Mouse (Mus musculus) adrenal gland, adult 8-10 months (tissue): ENCODE results near the gene Cox7b. TPM values are rescaled to one million over a fixed set of nuclear protein-coding genes. Genes with fewer than 3 reads are reported as not detected.
A peak's percentile ranks its signal among the peaks of the same experiment; 100 is the strongest.
"Not testable (repeated sequence)": the region's sequence is repeated elsewhere in the genome, so short reads cannot be mapped to it uniquely, and the experiment has no call there.

Source experiments
- DNase-seq: peaks from one replicate; pipeline ENCODE4 v3.0.0; 2022
- total RNA-seq, 4 experiments: library from RNA; stranded (reverse); gene quantifications; 2 replicates each; pipeline ENCODE4 v1.2.4; 2022

The Cox7b gene
- 100 to 1,000 TPM; 194 to 365 (median 289) TPM for total RNA-seq

DNA sequence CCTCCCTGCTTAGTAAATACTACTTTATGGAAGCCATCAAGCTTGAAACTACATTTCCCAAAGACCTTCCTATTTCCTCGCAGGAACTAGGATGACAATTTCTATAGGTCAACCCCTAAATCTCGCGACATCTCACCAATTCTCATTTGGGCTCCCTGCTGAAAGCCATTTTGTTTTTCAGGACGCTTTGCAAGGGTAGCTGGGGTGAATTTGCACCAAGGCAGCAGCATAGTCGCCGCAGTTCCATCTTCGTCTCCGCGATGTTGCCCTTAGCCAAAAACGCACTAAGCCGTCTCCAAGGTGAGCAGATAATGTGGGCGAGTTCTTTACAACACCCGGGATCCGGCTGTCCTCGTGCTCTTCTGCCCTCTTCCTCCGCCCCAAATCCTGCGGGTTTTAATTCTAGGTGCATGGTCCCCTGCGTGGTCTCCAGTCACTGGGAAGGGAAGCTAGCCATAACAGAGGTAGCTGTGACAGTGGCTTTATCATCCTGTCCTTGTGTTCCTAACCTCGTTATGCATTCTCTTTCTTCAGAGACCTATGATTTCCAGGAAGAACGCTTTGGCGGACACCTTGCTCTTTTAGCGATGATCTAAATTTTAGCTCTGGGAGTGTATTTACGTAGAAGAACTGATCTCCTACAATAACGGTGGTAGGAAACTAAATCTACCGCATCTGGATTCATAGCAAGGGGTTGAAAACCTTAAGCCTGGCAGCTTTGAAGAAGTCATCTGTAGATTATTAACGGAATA is at the start of gene Cox7b:
Gene Cox7b, plus strand, starts transcription at position 130 of the 752 bp plus-strand sequence.
- peak; percentile 48 for DNase-seq

DNA sequence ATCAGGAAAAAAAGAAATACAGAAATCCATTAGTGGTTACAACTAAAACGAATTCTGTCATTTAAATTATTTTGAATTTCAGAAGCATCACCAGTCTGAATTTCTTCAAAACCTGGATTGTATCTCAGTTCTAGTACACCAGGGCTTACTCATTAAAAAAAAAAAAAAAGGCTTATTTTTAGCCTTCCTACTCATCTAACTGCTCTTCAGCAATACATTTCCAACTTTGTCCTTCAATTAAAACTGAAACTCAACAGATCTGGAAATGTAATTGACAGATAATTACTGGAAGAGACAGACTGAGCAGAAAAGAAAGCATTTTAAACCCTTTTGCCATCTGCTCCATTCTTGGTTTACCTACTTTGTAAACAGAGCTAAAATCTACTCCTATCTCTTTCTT is 13.9 kb upstream of the Cox7b start:
- no peak for DNase-seq

DNA sequence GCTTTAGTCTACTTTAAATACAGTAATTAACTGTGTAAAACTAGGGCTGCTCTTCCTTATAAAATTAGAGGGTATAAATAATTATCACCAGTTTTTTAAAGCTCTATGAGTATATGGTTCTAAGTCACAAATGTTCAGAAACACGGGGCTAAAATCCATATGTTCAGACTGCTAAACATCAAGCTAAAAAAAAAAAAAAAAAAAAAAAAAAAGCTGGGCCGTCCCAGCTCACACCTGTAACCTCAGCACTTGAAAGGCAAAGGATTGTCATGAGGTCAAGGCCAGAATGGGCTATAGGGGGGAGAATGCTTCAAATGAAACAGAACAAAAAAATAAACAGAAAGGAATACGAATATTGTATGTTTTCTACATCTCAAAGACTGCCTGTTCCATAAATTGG is 4.7 kb upstream of the Cox7b start:
- no peak for DNase-seq

DNA sequence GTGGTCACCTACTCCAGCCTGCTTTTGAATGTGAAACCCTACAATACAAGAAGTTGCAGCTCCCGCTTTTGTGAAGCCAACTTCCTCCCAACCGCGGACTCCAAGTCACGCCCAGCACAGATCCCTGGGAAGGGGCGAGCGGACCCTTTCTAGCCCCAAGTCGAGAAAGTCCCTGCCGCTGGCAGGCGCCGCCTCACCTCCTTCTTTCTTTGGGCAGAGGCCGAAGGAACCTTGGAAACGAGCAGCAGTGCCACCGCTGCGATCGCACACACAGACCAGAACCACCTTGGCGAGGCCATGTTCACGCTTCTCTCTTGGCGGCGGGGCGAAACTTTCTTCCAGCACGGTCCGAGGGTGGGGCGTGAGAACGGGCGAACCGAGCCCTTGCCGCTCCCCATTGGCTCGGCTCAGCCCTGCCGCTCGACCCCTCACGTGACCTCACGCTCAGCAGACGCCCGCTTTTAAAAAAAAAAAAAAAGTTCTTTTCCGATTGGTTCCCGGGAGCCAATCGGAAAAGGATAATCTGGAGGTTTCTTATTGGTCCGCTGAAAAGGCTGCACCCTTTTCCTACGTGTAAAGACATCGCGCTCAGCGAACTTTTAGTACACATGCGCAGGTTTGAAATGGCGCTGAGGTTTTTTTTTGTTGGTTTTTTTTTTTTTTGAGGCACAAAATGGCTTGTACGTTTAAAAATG is 3.9 kb upstream of the Cox7b start, which contains the start of gene Magt1:
Gene Magt1, minus strand, starts transcription at position 442 of the 695 bp plus-strand sequence.
- peak; percentile 86 for DNase-seq

DNA sequence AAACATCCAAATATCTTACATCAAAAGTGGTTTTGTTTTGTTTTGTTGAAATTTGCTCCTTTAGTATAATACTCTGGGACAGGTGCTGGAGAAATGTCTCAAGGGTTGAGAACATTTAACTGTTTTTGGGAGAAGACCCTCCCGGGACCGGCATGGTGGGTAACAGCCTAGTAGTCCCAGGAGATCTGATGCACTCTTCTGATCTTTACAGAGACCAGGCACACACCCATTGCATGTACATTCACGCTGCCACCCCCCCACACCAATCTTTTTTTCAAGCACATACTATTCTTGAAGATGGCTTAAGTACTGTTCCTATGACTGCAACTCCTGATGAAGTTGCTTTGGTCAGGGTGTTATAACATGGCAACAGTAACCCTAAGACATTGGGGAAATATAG is 2.9 kb upstream of the Cox7b start:
- DNase-seq: no peak

DNA sequence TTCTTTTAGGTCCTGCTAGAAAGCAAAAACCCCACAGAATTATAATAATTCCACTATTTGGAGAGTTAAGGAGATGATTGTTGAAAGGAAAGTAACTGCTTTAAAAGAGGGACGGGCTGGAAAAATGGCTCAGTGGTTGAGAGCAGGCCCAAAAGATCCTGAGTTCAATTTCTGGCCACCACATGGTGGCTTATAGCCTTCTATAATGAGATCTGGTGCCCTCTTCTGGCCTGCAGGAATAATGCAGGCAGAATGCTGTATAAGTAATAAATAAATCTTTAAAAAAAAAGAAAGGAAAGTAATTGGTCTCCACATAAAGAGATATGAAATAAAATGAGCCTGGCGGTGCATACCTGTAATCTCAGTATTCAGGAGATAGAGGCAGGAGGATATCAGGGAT is 2.3 kb upstream of the Cox7b start:
- no peak for DNase-seq

DNA sequence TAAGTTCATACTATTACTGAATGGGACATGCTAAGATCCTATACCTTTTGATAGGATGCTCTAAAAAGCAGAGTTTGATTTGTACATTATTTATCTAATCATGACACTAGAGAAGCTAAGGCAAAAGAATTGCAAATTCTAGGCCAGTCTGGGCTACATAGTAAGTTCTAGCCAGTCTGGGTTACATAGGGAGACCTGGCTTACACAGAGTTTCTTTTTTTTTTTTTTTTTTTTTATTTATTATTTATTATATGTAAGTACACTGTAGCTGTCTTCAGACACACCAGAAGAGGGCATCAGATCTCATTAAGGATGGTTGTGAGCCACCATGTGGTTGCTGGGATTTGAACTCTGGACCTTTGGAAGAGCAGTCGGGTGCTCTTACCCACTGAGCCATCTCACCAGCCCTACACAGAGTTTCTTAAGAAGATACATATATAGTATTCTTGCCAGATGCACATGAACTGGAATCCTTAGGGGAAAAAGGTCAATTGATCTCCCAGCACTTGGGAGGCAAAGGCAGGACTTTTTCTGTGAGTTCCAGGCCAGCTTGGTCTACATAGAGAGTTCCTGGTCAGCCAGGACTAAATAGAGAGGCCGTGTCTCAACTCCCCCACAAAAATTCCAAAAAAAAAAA is 641 bp upstream of the Cox7b start:
- not testable (repeated sequence) for DNase-seq

DNA sequence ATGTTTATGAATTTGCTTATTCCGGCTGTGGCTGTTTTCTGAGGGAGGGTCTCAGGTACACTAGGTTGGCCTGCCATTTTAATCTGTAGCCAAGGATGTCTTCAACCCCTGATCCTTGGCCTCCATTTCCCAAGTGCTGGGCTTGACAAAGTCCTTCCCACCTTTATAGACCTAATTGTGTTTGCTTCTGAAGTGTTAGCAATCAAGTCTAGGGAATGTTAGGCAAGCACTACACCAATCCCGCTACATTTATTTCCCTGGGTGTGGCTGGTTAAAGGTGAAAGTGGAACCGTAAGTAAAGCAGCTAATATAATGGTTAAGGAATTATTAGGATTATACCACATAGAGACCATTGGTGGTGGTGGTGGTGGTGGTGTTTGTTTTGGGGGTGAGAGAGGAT is 1.6 kb downstream of the Cox7b start:
- DNase-seq: no peak

DNA sequence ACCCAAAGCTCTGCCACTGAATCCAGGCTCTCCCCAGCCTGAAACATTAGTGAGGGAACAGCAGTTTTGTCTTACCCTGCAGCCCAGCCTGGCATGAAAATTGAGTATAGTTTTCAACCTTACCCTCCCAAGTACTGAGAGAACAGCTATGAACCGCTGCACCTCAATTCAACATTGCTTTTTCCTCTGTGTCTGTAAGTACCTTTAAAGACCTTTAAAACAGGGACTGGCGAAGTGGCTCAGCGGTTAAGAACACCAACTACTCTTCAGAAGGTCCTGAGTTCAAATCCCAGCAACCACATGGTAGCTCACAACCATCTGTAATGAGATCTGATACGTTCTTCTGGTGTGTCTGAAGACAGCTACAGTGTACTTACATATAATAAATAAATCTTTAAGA is 2.0 kb downstream of the Cox7b start:
- DNase-seq: no peak

DNA sequence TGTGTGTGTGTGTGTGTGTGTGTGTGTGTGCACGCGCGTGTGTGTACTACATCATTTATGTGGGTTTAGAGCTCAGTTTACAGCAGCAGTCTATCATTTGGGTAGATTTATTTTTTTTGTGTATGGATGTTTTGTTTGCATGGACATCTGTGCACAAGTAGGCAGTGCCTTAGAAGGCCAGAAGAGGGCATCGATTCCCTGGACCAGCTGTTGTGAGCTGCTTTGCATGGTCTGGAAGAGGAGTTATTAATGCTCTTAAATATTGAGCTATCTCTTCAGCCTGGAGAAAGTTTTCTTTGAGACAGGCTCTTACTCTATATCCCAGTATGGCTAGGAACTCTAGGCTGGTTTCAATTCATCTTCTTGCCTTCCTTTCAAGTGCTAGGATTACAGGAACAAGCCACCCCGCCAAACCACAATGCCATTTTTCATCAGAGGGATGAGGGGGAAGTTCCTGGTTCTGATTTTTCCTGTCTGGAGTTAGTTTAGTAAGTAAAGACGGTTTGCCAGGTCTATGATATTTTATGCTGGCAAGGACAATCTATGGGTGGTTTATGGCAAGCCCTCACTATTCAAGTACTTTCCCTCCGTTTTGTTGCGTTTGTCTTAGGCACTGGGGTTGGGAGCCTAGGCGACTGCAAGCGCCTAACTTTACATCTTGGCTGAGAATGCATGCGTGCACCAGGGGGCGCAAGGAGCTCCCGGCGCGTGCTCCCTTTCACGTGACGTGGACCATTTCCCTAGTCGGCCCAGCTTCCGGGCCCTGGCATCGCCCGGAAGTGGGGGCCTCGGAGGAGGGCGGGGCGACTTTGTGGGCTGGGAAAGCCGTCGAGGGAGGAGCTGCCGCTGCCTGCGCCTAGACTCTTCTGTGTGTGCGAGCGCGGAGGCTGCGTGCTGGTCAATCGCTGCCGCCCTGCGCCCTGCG is 11.2 kb downstream of the Cox7b start, which contains the start of gene Atp7a:
Gene Atp7a, plus strand, starts transcription at position 859 of the 925 bp plus-strand sequence.
- peak; percentile 87 for DNase-seq

DNA sequence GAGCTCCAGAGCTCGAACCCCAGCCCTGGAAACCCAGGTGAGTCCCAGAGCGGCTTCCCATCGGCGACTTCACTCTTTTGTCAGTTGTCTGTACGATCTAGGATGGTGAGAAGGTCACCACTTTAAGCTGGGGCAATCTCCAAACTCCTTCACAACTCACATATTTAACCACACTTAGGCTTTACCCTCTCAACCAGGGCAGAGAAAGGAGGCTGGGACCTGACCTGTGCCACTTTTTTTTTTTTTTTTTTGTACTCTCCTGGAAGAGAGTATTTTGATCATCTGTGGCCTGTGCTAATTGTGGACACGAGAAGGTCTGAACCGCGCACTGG is 11.8 kb downstream of the Cox7b start:
- no peak for DNase-seq

DNA sequence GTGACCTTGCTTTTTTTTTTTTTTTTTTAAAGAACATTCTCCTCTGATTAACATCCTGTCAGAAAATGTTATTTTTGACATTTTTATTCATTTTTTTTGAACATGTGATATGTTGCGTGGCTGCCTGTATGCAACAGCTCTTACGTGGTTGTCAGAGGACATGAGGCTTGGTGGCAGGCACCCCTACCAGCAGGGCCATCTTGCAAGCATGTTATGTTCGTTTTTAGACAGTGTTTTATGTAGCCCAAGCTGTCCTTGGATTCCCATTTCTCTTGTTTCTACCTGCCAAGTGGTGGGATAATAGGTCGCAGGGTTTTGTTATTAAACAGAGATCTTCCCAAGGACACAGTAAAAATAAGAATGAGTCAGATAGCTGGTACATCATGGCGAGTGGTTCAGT is 14.7 kb downstream of the Cox7b start:
- no peak for DNase-seq

DNA sequence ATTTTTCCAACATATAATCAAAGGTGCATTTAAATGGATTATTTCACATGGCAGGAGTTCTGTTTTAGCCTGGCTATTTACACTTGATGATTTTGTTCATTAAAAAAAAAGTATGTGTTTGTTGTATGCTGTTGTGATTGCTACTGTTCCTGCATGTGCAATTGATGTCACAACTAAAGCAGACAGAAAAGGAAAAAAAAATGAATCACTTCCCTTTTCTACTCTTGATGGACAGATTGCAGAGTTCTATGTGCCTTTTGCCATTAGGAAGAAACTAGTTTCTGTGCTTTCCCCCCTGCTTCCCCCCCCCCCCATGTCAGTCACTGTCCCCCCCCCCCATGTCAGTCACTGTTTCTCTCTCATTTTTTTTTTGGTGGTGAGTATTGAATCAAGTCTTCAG is 15.6 kb downstream of the Cox7b start:
- no peak for DNase-seq

DNA sequence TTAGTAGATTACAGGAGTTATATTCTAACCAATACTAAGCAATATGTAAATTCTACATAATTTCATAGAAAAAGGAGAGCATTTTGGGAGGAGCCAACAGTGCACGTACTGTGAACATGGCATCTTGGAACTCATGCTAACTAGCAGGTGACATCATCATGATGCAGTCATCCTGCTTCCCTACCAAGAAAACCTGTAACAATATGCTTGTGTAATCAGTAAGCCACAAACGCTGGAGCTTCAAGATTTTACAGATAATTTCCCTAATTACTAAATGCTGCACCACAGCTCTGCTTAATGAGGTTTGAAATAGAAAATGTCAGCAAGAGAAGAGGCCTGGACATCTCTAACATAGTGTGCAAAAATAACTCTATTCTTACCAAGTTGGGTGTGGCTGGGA is 20.2 kb downstream of the Cox7b start:
- no peak for DNase-seq

DNA sequence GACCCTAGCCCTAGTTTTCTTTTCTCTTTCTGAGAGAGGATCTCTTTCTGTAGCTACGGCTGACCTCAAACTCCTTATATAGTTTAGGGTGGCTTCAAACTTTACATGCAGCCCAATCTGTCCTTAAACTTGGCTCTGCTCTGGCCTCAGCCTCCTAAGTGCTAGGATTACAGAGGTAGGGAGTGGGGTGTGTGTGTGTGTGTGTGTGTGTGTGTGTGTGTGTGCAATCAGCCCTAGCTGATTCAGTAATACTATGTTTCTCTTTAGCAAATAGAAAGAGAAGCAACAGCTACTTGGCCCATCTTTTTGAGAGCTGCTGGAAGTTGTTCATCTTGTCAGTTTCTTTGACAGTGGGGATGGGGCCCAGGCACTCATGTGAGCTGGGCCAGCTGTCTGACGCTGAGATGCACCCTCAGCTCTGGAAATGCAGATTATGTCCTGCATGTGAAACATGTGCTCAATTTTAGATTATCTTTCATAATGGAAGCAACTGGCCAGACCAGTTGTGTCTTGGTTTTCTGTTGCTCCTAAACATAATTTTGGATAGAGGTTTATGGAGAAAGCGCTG is 21.8 kb downstream of the Cox7b start:
- DNase-seq: no peak

DNA sequence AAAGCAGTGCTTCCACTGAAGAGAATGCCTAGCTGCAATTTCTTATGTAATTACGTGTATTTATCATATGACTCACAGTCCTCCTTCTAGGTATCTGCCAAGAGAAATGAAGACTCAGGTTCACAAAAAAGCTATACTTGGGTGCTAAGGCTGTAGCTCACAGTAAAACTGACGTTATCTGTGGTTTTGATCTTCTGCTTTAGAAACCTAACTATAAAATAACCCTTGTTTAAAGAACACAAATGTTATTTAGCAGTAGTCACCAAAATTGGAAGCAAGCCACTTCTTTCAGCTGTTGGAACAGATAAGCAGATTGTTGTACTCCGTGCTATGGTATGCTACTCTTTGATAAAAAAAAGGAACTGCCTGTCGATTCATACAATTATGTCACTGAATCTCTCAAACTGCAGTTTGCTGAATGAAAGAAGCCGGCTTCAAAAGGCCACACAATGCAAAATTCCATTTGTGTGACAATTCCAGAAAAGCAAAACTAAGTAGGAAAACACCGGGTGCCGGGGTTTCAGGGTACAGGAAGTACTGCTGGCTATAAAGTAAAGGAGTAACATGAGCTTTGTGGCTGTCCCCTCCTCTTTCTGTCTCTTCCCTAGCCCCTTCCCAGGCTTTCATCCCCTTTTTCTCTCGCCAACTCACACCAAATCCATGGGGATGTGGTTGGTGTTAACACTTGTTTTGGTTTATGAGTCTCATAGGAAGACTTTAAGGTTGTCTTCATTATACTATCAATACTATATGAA is 28.5 kb downstream of the Cox7b start:
- no peak for DNase-seq

DNA sequence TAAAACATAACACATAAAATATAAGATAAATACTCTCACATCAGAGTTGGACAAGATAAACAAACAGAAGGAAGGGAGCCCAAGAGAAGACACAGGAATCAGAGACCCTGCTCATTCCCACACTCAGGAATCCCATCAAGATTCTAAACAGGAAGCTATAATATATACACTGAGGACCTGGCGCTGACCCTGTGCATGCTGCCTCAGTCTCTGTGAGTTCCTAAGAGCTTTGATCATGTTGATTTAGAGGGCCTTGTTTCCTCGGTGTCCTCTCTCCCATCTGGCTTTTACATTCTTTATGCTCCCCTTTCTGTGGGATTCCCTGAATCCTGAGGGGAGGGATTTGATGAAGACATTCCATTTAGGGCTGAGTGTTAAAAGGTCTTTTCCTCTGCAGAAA is 30.0 kb downstream of the Cox7b start:
- no peak for DNase-seq

DNA sequence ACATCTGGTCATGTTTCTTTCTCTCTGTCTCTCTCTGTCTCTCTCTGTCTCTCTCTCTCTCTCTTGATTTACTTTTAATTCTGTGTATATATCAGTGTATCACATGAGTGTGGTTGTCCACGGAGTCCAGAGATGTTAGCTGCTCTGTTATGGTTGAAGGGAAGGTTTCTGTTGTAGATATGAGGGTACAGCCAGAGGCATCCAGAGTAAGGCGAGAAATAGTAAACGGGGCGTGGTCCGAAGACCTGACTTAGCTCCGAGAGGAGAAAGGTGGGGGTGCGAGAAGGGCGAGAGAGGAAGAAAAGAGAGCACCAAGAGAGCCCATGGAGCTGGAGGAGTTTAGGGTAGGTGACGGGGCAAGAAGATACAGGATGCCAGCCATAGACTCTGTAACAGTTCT is 30.4 kb downstream of the Cox7b start:
- no peak for DNase-seq

DNA sequence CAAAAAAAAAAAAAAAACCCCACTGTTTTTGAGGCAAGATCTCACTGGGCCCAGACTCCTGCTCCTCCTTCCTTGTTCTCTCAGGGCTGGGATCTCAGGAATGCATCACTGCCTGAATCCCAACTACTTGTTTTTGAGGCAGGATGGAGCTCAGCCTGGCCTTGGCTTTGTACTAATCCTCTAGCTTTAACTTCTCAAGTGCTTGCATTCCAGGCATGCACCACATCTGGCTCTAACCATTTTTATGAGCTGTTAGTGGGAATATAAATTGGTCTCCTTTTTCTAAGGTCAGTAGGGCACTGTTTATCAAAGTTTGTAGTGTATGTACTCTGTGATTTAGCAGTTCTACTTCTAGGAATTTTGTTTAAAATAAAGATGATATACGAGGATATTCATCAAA is 32.7 kb downstream of the Cox7b start:
- DNase-seq: no peak
